Mouse (Mus musculus): Measurements from ENCODE around the gene Bmp7. TPM values are rescaled to one million over a fixed set of nuclear protein-coding genes. Genes with fewer than 3 reads are reported as not detected.
A peak's percentile ranks its signal among the peaks of the same experiment; 100 is the strongest.

The Bmp7 gene
- polyA plus RNA-seq, 1 experiment = 25.3 TPM

DNA sequence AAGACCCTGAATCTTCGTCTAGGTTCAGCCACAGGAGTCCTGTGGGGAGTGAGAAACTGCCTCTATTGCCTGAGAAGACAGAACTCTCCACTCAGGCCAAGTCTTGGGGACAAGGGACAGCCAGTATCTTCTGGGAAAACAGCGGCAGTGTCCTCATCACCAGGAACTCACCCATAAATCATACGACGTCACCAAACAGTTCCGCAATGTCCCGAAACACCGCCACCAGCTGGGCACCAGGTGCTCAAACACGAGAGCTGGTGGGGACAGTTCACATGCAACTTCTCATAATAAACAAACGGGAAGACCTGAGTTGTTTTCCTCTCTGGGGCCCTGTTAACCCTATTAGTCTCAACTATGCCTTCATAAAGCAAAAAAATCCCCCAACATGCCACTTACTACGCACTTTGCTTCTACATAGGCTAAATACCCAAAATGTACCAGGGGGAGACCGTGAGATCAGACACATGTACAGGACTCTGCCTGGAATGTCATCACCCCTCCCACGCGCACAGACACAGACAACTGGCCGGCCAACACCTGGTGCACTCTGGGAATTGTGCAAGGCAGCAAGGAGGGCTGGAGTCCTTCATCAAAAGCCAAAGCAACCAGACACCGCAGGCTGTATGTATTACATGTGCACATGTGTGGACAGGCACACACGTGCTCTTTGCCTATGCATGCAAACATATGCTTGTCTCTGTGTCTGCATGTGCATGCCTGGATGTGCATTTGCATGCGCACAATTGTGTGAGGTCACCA, 8.8 kb downstream of the Bmp7 start:
- no peak overlapping the region for H3K4me3 ChIP-seq (ENCODE audit: control insufficient read depth, insufficient read depth, low read length)
- H3K4me1 ChIP-seq (replicated peaks; ENCODE audit: control insufficient read depth, insufficient read depth, low read length) = peaks cover 34% of the 10 kb centered on the region
- H3K27me3 ChIP-seq (ENCODE audit: control insufficient read depth, insufficient read depth, low read length) = no peaks in the 10 kb centered on the region
- no peaks in the 10 kb centered on the region for H3K36me3 ChIP-seq (ENCODE audit: control insufficient read depth, insufficient read depth, low read length)
- DNase-seq = no peak
- no peak overlapping the region for H3K27ac ChIP-seq (ENCODE audit: control insufficient read depth, insufficient read depth, low read length)
- TF ChIP-seq CTCF (IDR thresholded peaks at IDR 0.05; ENCODE audit: borderline replicate concordance, control insufficient read depth, extremely low read depth, insufficient read depth, low read length, poor library complexity) (no peak), POLR2A (IDR thresholded peaks at IDR 0.05; ENCODE audit: control insufficient read depth, extremely low read depth, insufficient read depth, low read length, poor library complexity) (no peak)
- WGBS = 91% methylated on average over 17 of the region's 17 CpGs

DNA sequence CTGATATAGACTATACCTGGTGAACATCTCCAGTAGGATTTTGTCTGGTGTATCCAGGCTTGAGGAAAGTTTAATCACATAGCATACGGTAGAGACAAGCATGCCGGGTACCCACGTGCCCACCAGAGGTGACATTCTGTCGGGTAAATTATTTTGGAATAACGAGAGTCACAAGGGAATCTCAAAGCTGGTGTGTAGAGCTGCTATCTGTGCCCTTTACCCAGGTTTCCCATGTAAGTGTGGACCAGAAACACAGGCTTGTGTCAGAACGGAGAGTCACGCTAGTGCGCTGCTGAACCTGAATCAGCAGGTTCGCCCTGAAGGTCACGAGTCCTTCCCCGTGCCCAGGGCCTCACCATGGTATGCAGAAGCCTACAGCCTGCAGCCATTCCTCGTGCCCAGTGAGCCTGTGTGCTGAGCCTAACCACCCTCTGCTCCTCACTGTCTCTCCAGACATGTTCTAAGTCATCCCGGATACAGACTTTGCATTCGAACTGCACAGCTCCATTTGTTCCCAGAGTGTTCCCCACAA, 10.2 kb downstream of the Bmp7 start:
- no peaks in the 10 kb centered on the region for H3K36me3 ChIP-seq (ENCODE audit: control insufficient read depth, insufficient read depth, low read length)
- TF ChIP-seq POLR2A (IDR thresholded peaks at IDR 0.05; ENCODE audit: control insufficient read depth, extremely low read depth, insufficient read depth, low read length, poor library complexity) = no peak
- TF ChIP-seq CTCF (IDR thresholded peaks at IDR 0.05; ENCODE audit: borderline replicate concordance, control insufficient read depth, extremely low read depth, insufficient read depth, low read length, poor library complexity) = no peak
- no peak for DNase-seq
- no peaks in the 10 kb centered on the region for H3K27me3 ChIP-seq (ENCODE audit: control insufficient read depth, insufficient read depth, low read length)
- H3K4me3 ChIP-seq (ENCODE audit: control insufficient read depth, insufficient read depth, low read length) = no peak overlapping the region
- no peak overlapping the region for H3K27ac ChIP-seq (ENCODE audit: control insufficient read depth, insufficient read depth, low read length)
- WGBS = 94% methylated on average over 14 of the region's 14 CpGs
- H3K4me1 ChIP-seq (replicated peaks; ENCODE audit: control insufficient read depth, insufficient read depth, low read length) = peaks cover 46% of the 10 kb centered on the region

DNA sequence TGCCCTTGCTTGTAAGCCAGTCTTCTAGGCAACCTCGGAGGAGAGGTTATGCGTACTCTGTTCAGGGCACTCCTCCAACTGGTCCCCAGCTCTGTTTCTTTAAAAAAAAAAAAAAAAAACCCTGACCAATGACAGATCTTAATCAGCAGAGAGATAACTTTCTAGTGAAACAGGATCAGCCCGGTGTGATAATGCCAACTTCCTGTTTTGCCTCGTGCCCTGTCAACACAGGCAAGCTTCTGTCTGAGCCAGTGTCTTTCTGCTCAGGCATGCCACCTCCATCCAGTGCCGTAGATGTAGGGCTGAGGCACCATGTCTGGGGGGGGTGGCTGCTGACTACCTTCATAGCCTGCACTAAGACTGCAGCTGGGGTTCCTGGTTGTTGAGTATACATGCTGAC, 12.5 kb downstream of the Bmp7 start:
- Histone ChIP-seq H3K4me1 (replicated peaks; ENCODE audit: control insufficient read depth, insufficient read depth, low read length) (peaks cover 40% of the 10 kb centered on the region), H3K36me3 (ENCODE audit: control insufficient read depth, insufficient read depth, low read length) (no peaks in the 10 kb centered on the region), H3K27me3 (ENCODE audit: control insufficient read depth, insufficient read depth, low read length) (no peaks in the 10 kb centered on the region), H3K4me3 (ENCODE audit: control insufficient read depth, insufficient read depth, low read length) (no peak overlapping the region), H3K27ac (ENCODE audit: control insufficient read depth, insufficient read depth, low read length) (no peak overlapping the region)
- DNase-seq = peak; percentile 35
- TF ChIP-seq POLR2A (IDR thresholded peaks at IDR 0.05; ENCODE audit: control insufficient read depth, extremely low read depth, insufficient read depth, low read length, poor library complexity) (no peak), CTCF (IDR thresholded peaks at IDR 0.05; ENCODE audit: borderline replicate concordance, control insufficient read depth, extremely low read depth, insufficient read depth, low read length, poor library complexity) (no peak)
- WGBS = 3% methylated on average over 5 of the region's 5 CpGs

DNA sequence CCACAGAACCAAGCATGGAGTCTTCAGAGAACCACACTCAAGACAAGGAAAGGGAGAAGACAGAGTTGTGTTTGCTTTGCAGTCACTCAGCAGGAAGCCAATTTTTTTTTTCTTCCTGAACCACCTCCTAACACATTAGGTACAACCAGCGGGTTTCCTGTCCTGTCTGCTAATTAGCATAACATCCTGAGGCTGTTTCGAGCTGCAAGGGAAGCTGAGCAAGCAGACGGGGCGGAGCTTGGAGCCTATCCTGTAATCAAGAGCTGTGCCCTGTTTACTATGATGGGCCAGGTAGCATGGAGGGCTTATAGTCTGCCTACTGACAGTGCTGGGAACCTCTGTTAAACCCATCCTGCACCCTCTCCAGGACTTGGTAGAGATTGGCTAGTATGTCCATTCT, 13.8 kb downstream of the Bmp7 start:
- Histone ChIP-seq H3K4me1 (replicated peaks; ENCODE audit: control insufficient read depth, insufficient read depth, low read length) (peaks cover 40% of the 10 kb centered on the region), H3K36me3 (ENCODE audit: control insufficient read depth, insufficient read depth, low read length) (no peaks in the 10 kb centered on the region), H3K27me3 (ENCODE audit: control insufficient read depth, insufficient read depth, low read length) (no peaks in the 10 kb centered on the region), H3K4me3 (ENCODE audit: control insufficient read depth, insufficient read depth, low read length) (no peak overlapping the region), H3K27ac (ENCODE audit: control insufficient read depth, insufficient read depth, low read length) (no peak overlapping the region)
- DNase-seq = no peak
- 84% methylated on average over 4 of the region's 4 CpGs for WGBS
- no peak for TF ChIP-seq POLR2A (IDR thresholded peaks at IDR 0.05; ENCODE audit: control insufficient read depth, extremely low read depth, insufficient read depth, low read length, poor library complexity)
- no peak for TF ChIP-seq CTCF (IDR thresholded peaks at IDR 0.05; ENCODE audit: borderline replicate concordance, control insufficient read depth, extremely low read depth, insufficient read depth, low read length, poor library complexity)

DNA sequence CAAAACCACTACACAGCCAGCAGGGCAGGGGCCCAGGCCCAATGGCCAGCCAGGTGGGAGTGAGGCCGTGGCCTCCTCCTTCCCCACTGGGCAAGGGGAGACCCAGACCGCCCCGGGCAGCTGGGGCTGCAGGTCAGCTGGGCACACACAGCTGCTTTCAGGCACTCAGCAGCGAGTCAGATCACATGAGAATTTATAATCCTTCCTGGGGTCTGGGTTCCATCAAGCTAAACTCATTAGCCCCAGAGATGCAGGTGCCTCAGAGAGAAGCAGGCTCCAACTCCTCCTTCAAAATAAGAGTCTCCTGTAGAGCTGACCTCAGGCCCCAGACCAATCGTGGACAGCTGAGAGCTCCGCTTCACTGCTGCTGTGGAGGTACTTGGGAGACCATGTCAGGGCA, 15.2 kb downstream of the Bmp7 start:
- Histone ChIP-seq H3K4me1 (replicated peaks; ENCODE audit: control insufficient read depth, insufficient read depth, low read length) (peaks cover 40% of the 10 kb centered on the region), H3K36me3 (ENCODE audit: control insufficient read depth, insufficient read depth, low read length) (no peaks in the 10 kb centered on the region), H3K4me3 (ENCODE audit: control insufficient read depth, insufficient read depth, low read length) (no peak overlapping the region), H3K27me3 (ENCODE audit: control insufficient read depth, insufficient read depth, low read length) (no peaks in the 10 kb centered on the region), H3K27ac (ENCODE audit: control insufficient read depth, insufficient read depth, low read length) (no peak overlapping the region)
- TF ChIP-seq POLR2A (IDR thresholded peaks at IDR 0.05; ENCODE audit: control insufficient read depth, extremely low read depth, insufficient read depth, low read length, poor library complexity) = no peak
- TF ChIP-seq CTCF (IDR thresholded peaks at IDR 0.05; ENCODE audit: borderline replicate concordance, control insufficient read depth, extremely low read depth, insufficient read depth, low read length, poor library complexity) = no peak
- no peak for DNase-seq
- 71% methylated on average over 6 of the region's 6 CpGs for WGBS

DNA sequence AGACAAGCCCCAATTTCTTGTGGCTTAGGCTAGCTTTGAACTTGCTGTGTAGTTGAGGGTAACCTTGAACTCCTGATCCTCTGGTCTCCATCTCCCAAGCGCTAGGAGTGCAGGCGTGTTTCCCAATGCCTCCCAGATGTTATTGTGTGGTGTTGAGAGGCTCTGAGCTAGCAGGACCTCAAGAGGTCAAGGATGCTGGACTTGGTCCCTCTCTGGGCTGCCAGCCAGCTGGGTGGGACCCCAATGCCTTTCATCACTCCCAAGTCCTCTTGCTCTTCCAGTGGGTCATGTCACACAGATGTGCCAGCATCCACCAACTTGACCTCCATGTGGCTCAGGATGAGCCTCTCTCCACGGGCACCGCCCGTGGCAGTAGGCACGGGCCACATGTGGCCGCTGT, 16.9 kb downstream of the Bmp7 start:
- no peak for TF ChIP-seq POLR2A (IDR thresholded peaks at IDR 0.05; ENCODE audit: control insufficient read depth, extremely low read depth, insufficient read depth, low read length, poor library complexity)
- no peak for TF ChIP-seq CTCF (IDR thresholded peaks at IDR 0.05; ENCODE audit: borderline replicate concordance, control insufficient read depth, extremely low read depth, insufficient read depth, low read length, poor library complexity)
- WGBS = 93% methylated on average over 7 of the region's 7 CpGs
- H3K27me3 ChIP-seq (ENCODE audit: control insufficient read depth, insufficient read depth, low read length) = no peaks in the 10 kb centered on the region
- H3K4me1 ChIP-seq (replicated peaks; ENCODE audit: control insufficient read depth, insufficient read depth, low read length) = peaks cover 39% of the 10 kb centered on the region
- H3K4me3 ChIP-seq (ENCODE audit: control insufficient read depth, insufficient read depth, low read length) = no peak overlapping the region
- H3K36me3 ChIP-seq (ENCODE audit: control insufficient read depth, insufficient read depth, low read length) = no peaks in the 10 kb centered on the region
- no peak for DNase-seq
- no peak overlapping the region for H3K27ac ChIP-seq (ENCODE audit: control insufficient read depth, insufficient read depth, low read length)
